Mouse (Mus musculus) adrenal gland, postnatal 25 days (tissue): ENCODE results near the gene Slc45a2. TPM values are rescaled to one million over a fixed set of nuclear protein-coding genes. Genes with fewer than 3 reads are reported as not detected.
A peak's percentile ranks its signal among the peaks of the same experiment; 100 is the strongest.

ENCODE experiments used
- DNase-seq: peaks from one replicate; pipeline ENCODE4 v3.0.0; 2021; ENCODE audit warnings: mixed read lengths
- total RNA-seq: library from RNA; stranded (reverse); gene quantifications from 2 replicates; pipeline ENCODE4 v1.2.3, GENCODE M21; 2021

Slc45a2 gene
- total RNA-seq, 1 experiment from 2014 or later, result not detected

DNA sequence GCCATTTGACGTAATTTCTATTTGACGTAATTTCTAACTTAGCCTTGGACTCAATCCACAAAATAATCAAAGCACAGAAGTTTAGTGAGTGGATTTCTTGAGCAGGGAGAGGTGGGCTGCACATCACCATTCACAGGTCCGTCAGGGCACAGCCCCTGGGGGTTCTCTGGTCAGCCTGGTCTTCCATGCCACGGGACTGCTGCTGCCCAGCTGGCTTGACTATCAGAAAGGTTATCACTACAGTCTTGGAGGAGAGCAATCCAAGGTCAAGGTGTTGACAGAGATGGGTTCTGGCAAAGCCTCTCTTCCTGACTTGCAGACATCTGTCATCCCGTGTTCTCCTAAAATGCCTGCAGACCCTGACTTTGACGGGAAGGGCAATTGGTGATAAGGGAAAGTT, 4.1 kb downstream of the Slc45a2 start:
- DNase-seq, result no peak

DNA sequence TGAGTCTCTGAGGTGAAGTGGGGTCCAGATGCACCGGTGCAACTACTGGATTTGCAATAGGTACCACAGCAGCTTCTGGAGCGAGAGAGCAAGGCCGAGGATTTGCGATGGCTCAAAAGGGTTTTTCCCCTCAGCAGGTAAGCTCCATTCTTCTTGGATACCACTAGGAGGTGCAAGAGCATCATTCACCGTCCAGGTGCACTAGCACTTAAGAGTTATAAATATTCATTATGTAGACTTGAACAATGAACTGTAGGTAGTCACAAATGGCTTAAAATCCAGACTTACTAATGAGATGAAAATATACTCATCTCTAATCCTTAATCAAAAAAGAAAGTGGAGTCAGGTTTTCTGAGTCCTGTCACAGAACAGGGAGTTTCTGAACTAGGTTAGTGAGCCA, 8.2 kb downstream of the Slc45a2 start:
- DNase-seq, result no peak

DNA sequence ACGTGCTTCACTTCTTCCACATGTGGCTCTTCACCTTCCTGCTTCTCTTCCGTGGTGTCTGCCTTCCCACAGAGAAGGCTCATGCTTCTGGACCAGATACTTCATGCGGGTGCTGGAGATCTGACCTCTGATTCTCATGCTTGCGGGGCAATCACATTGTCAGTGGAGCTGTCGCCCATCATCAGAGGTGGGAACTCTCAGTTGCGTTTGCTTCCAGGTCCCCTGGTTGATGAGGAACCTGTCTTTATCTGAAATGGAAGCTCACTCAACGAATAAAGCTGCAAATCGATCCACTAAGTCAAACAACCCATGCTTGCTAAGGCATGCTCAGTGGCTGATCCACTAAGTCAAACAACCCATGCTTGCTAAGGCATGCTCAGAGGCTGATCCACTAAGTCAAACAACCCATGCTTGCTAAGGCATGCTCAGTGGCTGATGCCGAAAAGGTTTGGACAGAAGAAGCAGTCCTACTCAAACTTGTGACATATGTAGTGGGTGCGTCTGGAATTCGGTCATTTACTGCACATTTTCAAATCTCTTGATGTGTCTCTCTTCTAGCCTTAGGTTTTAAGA, 10.5 kb downstream of the Slc45a2 start:
- DNase-seq, result no peak

DNA sequence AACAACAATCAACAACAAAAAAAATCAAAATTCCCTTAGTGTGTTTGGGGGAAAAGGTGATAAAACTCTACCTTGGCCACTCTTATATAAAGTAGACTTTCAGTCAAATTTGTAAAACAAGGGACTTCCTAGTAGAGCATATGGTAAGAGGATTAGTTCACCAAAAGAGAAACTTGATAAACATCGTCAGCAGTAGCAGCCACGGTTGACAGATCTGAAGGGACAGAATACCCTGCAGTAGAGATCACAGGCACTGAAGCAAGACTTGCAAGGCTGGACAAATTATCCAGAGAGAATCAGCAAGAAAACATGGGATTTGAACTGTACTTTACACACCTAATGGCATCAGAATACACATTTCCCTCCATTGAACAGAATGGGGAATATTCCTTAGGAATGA, 14.4 kb downstream of the Slc45a2 start:
- no peak for DNase-seq

DNA sequence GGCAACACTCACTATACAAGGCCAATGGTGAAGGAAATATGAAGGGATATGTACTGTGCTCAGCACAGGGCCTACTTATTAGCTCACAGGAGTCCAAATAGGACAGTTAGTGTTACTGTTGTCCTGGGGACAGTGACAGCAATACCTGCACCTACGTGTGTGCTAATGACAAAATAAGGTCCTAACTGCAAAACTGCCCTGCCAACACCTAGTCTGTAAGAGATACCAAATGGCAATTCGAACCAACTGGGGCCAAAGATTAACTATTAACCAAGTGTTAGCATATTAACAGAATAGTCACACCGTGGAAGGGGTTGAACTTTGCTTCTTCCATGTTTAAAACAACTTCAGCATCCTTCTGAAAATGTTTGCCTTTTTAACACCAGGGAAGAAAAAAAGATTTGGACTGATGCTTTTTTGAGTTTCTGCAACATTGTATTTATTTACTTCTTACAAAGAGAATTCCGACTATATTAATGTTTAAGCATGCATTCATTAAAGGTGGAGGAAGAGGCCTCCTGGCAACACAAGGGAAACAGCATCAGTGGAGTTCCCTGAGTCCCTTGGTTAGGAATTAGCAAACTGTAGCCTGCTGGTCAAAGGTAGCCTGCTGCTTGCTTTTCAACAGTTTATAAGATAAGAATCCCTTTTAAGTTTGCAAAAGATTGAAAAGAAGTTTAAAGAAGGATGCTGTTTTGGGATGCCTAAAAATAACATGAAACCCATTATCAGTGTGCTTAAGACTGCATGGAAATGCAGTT, 26.5 kb downstream of the Slc45a2 start:
- no peak for DNase-seq

DNA sequence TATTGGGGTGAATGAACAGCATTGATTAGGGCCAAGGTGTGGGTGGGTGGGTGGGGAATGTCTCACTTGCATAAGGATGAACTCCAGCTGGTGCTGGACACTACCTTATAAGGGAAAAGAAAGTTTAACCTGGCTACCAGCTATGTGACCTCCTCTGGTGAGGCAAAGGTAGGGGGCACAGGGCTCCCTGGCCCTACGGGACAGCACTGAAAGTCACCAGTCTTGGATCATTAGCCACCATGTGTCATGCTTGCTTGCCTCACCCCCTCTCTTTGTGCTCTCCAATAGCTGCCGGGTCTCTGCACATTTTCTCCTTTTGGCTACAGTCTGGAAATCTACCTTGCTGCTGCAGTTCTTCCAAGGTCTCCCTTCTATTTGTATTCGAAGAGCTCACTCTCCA, 29.7 kb downstream of the Slc45a2 start:
- no peak for DNase-seq

DNA sequence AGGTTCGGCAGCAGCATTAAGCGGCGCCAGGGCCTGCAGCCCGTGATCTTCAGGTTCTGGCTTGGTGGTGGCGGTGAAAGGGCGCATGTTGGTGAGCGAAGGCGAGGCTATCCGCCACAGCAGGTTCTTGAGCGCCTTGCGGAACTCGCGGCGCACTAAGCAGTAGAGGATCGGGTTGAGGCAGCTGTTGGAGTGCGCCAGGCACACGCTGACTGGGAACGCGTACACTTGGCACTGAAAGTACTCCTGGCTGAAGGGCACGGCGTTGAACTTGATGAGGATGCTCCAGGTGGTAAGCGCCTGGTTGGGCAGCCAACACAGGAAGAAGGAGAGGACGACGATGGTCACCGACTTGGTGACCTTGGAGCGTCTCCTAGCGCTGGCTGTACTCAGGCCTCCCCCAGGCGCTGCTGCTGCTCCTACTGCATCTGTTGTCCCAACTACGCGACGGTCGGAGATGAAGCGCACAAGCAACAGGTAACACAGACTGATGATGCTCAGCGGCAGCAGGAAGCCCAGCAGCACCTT, 35.5 kb downstream of the Slc45a2 start:
- DNase-seq, result no peak

DNA sequence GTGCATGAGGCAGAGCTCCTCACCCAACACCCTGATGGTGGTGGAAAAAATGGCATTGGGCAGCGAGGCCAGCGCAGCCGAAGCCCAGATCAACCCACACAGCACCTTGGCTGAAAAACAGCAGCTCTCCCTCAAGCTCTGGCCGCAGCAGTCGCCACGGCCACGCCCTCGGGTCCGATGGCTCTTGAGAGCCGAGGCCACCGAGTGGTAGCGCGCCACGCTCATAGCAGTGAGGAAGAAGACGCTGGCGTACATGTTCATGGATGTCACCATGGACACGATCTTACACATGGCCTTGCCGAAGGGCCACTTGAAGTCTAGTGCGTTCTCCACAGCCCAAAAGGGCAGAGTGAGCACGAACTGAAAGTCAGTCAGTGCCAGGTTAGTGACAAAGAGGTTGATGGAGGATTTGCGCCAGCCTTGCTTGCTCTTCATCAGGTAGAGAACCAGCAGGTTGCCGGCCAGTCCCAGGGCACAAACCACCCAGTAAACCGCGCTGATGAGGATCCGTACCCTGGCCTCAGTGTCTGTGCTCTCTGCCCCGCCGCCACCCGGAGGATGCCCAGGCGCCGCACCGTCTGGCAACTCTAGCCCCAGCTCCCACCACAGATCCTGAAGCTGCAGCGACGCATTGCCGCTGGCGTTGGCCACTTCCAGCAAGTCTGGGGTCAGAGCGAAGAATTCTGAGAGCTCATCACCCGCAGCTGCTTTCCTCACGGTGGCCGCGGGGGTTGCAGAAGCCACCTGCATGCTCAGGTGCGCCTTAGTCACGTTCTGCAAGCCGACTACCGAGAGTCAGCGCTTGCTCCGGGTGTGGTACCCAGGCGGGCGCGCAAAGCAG, 36.2 kb downstream of the Slc45a2 start:
- no peak for DNase-seq

DNA sequence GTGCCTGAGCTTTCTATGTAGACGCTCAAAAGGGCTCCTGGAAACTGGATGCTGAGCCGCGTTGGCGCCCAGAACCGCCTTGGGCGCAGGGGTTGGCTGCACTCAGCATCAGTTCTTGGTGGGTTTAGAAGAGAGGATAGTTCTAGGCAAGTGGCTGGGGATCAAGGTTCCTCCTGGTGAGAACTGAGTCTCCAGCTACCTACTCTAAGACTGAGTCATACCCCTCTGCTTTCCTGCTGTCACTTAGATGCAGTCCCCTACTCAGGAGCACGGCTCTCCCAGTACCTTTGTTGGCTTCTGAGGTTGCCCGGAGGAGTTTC, 36.8 kb downstream of the Slc45a2 start:
- DNase-seq, result no peak

DNA sequence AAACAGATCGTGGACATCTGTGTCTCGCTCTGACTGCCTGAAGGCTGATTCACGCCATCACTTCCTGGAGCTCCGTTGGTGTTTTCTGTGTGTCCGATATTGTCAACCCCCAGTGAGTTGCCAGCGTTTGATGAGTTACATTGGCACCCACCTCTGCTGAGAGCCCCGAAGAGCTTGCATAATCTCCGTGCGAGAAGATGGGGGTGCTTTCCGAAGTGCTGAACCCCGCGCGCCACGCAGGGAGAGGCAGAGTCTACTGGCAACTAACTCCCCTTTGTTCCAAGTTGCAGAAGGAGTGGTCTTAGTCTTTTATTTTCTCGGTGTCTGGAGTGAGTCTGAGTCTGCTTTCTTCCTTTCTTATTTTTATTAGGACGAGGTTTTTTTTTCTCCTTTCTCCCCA, 37.2 kb downstream of the Slc45a2 start, which contains the start of gene Rxfp3:
Gene Rxfp3, minus strand, starts transcription at position 281 of the 400 bp plus-strand sequence.
- no peak for DNase-seq

DNA sequence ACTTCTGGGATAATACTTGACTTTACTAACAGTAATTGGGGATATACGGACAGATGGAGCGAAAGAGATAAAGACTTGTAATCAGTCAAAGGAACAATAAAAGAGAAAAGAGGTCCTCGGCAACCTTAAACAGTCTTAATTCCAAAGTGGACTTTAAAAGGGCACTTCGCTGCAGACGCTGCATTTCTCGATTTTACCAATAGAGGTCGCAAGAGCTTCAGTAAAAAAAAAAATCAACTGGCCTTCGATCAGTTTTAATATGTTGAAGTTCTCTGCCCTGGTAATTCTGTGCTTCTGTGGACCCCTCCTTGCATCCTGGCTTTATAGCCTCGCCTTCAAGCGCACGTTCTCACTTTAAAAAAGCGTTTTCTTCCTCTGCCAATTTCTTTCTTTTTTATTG, 38.0 kb downstream of the Slc45a2 start:
- no peak for DNase-seq

DNA sequence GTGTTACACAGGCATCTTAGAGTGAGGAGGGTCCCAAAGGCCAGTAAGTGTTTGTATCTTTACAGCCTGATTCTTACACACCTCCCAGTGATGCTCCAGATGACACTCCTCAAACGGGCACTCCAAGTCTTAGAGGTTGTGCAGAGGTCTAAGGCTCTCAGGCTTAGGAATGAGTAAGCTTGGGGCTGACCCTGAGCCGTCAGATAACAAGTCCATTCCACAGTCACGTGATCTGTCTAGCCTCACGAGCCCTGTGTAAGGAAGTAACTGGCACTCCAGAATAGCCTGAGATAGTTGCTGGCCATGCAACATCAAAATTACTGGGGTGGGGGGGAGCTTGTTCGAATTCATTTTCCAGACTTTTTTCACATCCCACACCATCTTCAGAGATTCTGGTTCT, 39.5 kb downstream of the Slc45a2 start:
- DNase-seq, result no peak

DNA sequence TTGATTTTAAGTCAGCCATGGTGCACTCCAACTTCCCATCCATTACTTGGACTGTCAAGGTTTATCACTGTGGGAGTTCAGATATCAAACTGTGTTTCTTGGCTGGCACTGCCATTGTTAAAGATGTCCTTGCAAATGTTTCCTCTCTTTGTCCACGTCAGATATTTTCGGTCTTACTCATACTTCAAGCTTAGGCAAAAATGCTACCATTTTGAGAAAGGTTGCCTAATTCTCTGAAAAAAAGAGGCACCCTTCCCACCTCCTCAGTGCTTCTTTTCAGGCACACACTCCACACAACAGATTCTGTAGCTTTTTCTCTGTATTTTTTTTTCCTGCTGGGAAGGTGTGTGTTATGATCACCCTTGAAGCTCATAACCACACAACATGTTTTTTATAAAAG, 40.7 kb downstream of the Slc45a2 start:
- no peak for DNase-seq

DNA sequence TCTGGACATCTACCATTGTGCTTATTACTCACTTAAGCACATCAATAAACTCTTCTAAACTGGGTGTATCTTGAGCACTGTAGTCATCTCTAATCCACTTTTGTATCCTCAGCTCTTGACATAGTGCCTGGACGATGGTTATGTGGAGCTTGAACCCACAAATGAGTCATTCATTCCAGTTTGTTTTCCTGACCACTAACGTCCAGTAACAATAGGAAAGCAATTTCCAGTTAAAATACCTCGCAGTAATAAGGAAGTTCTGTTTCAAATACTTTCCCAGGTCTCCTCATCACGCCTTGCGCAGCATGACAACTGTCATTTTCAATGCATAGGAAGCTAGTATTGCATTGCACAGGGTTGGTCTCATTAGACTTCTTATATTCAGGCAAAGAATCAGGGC, 42.3 kb downstream of the Slc45a2 start:
- DNase-seq, result no peak

DNA sequence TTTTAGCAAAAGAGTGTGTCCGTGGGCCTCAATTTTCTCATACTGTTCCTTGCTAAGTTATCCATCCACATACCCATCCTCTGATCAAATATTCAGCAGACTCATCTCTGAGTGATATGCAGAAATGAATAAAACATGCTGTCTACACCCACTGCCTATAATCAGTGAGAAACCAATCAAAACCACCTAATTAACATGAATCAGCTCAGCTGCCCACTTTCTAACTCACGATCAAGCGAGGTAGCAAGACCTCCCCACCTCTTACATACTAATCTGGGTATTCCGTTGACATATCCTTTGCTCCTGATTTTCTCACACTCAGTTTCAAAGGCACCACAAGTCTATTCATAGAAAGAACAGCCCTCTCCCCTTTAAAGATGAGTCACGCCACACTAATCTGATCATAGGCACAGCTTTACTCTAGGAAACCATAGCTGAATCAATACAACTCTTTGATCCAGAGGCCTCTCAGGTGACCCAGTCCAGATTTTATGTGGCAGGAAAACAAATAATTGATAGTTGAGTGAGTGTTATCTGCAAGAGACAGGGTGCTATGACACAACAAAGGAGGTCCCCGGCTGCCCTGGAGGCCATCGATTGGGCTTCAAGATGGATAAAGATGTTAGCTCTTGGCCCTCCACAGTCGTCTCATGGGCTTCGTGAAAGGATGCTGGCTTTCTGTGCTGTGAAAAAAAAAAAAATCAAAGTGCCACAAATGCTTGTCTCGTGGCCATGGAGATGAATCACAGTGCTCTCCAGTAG, 53.3 kb downstream of the Slc45a2 start:
- no peak for DNase-seq

DNA sequence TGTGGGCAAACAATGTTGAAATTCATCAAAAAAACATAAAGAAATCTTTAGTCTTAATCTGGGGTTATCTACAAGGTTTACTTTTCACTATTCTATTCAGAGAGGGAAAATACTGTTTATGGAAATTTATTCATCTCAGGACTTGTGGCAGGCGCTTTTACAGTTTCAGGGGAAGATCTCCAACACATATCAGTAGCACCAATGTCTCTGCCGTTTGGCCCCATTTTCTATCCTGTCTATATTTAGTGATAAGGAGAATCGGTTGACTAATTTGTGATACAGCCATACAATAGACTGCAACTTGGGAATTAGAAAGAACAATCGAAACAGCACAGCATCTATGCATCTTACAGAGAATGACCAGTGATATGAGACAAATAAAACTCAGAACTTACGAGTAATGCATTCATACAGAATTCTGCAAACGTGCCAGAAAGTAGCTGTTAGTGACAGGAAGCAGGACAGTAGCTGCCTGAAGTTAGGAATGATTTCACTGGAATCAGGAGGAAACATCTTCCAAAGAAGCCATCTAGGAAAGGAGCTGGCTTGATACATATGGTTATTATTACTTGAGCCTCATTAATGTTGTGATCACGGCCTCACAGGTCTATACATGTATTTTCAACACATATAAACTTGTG, 54.0 kb downstream of the Slc45a2 start:
- no peak for DNase-seq

DNA sequence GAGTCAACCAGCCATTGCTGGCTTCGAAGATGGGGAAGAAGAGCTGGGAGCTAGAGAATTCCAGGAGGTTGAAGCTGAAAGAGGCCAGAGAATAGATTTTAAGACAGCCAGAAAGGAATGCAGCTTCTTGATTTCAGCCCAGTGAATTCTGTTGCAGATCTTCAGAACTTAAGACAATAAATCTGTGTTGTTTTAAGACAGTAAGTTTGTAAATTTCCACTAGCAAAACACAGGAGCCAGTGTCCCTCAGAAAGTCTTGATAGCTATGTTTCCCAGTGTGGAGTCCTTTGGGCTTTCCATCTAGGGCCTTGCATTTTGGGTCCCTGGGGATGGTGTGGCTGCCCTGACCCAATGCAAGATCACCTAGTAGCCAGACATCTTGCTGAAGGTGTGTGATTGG, 62.4 kb downstream of the Slc45a2 start:
- DNase-seq, result no peak

DNA sequence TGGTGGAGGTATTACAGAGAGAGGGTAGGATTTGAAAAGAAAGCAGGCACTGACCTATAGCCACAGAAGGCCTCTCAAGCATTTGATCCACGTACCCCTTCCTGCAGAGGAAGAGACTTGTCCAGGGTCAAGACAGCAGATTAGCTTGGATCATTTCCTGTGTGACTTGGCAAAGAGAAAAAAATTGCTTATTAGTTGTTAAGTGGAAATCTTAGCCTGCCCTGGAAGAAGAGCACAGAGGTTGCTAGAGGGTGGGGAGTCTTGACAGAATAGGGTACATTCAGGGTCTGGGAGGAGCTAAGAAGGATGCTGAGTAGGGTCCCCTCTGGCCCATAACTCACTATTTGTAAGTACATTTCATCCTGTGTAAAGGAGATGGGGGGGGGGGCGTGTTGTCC, 63.6 kb downstream of the Slc45a2 start:
- DNase-seq, result no peak

DNA sequence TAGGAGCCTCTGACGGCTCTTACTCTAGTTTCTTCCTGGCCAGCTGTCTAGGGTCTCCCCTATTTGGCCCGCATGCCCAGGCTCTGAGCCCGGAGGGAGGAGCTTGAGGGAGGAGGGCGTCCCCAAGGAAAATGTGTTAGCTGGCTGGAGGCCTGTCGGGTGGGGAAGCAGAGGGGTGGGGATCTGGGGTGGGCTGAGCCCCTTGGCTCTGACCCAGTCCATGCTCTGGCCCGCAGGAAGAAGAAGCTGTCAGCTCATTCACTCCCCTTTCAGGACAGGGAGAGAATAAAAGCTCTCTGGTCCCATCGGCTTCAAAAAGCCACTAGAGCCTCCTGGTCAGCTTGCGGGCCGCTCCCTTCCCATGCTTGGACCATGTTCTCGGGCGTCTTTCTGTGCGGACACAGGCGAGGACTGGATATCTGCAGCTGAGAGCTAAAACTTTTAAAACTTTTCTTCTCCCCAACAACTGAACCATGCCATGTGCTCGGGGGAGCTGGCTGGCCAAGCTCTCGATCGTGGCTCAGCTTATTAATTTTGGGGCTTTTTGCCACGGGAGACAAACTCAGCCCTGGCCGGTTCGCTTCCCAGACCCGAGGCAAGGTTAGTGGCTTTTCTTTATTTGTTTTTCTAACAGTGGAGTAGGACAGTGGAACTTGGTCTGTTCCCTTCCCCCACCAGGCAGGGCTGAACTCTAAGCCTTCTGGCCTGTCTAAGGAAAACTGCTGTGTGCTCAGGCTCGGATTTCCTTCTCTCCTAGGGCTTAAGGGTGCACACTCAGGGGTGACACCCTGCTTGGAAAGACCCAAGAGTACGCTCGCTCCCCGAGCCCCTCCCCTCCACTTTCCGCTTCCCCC, 64.3 kb downstream of the Slc45a2 start, which contains the start of gene Adamts12:
Gene Adamts12, plus strand, starts transcription at position 233 of the 854 bp plus-strand sequence.
- peak; percentile 39 for DNase-seq

DNA sequence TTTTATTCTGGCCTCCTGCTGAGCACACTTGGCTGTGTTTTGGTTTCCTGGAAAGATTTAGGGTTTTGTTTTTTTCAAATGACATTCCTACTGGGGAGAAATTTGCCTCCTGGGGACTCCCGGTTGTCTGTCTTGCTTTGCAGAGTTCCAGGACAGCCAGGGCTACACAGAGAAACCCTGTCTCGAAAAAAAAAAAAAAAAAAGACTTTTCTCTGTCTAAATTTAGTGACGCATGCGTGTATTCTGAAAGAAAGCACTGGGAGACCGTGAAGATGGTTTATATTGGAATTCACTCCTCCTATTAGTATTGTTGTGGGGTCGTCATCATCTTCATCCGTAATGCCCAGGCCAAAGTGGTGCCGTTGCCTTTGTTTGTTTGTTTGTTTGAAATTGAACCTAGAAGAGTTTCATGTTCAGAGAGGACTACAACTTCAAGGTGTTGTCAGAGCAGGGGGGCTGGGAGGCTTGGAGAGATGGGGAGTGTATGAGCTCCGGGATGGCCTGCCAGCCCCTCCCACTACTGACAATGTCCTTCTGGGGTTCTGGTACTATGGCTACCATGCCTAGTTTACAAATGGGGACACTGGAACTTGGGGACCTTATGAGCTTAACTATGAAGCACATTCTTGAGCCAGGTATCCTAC, 65.1 kb downstream of the Slc45a2 start:
- no peak for DNase-seq
